Mouse (Mus musculus): ENCODE results near the gene Zcchc17.

- TF ChIP-seq CTCF (IDR thresholded peaks at IDR 0.05; ENCODE audit: extremely low read depth, insufficient read length, insufficient replicate concordance, low read depth, low read length) (no peak), POLR2A (IDR thresholded peaks at IDR 0.05; ENCODE audit: low read depth, low read length) (no peak)
Measured at GRCm38 (mm10) chr4:130302285-130302870, 57.4 kb downstream of the Zcchc17 start.

Measured in small intestine, adult 2 months (tissue).